Mouse (Mus musculus) stomach, embryonic 16.5 days (tissue): ENCODE measurements around the gene Gm10639. TPM values are rescaled to one million over a fixed set of nuclear protein-coding genes. Genes with fewer than 3 reads are reported as not detected.
"Not testable (repeated sequence)": the region's sequence is repeated elsewhere in the genome, so short reads cannot be mapped to it uniquely, and the experiment has no call there.

Experiments
- ATAC-seq: fragments of 200-750 bp; cut with Nextera tagmentation; 2 replicates; pipeline ENCODE4 v1.8.0; 2017; ENCODE audit warnings: moderate number of reproducible peaks, moderate TSS enrichment; ENCODE audit not compliant: insufficient read depth, low FRiP score
- H3K27ac ChIP-seq: fragments of 300-500 bp; sonication (generic); 2 replicates; pipeline ENCODE4 v1.5.1; 2014; ENCODE audit warnings: low read length
- H3K27me3 ChIP-seq: fragments of 300-500 bp; sonication (generic); 2 replicates; pipeline ENCODE4 v1.6.1; 2014; ENCODE audit warnings: low read length, control low read depth, mixed read lengths; ENCODE audit not compliant: control insufficient read depth, insufficient read depth
- H3K36me3 ChIP-seq: fragments of 300-500 bp; sonication (generic); 2 replicates; pipeline ENCODE4 v1.6.1; 2014; ENCODE audit warnings: low read length; ENCODE audit not compliant: control insufficient read depth, insufficient read depth
- H3K4me1 ChIP-seq: fragments of 300-500 bp; sonication (generic); 2 replicates; pipeline ENCODE4 v1.6.1; 2014; ENCODE audit warnings: low read length, control low read depth, mixed read lengths; ENCODE audit not compliant: control insufficient read depth, insufficient read depth
- H3K4me2 ChIP-seq: fragments of 300-500 bp; sonication (generic); 2 replicates; pipeline ENCODE4 v1.6.1; 2014; ENCODE audit warnings: low read depth, low read length, mixed read lengths
- H3K4me3 ChIP-seq: fragments of 300-500 bp; sonication (generic); replicated peaks from 2 replicates; pipeline ENCODE4 v1.5.1; 2014; ENCODE audit warnings: mild to moderate bottlenecking, low read length
- H3K9ac ChIP-seq: fragments of 300-500 bp; sonication (generic); 2 replicates; pipeline ENCODE4 v1.6.1; 2014; ENCODE audit warnings: low read length
- H3K9me3 ChIP-seq: fragments of 300-500 bp; sonication (generic); replicated peaks from 2 replicates; pipeline ENCODE4 v1.6.1; 2016; ENCODE audit warnings: low read length, control low read depth; ENCODE audit not compliant: control insufficient read depth
- WGBS: fragments of 180-500 bp; shearing (Covaris S2); extraction: QIAGEN DNeasy Blood & Tissue Kit; methylation state at CpG from one replicate; pipeline ENCODE4 v1.1.7; 2014; 5-methylcytosine and 5-hydroxymethylcytosine counted together
- polyA plus RNA-seq: library from polyadenylated mRNA; unstranded; fragments of >200 nt; fragmentation: Nextera tagmentation; extraction: Ambion mirVana; gene quantifications from 2 replicates; pipeline ENCODE4 v1.2.1, GENCODE M21; 2015

Gene Gm10639
- polyA plus RNA-seq, 1 experiment from 2014 or later = 0.65 TPM

- not testable (repeated sequence) for H3K4me1 ChIP-seq, H3K27ac ChIP-seq, H3K4me3 ChIP-seq, H3K27me3 ChIP-seq, ATAC-seq, H3K36me3 ChIP-seq, H3K9me3 ChIP-seq, H3K9ac ChIP-seq, H3K4me2 ChIP-seq
- WGBS = 91% methylated on average over 4 of the region's 4 CpGs
Observed at GRCm38 (mm10) chr9:78342494-78342893, 52.8 kb downstream of the Gm10639 start.

GRCm38 (mm10) chr9:78343055-78343454, 53.3 kb downstream of the Gm10639 start:
- H3K4me1 ChIP-seq, H3K9ac ChIP-seq, H3K27ac ChIP-seq, ATAC-seq, H3K4me3 ChIP-seq, H3K36me3 ChIP-seq, H3K9me3 ChIP-seq, H3K27me3 ChIP-seq, H3K4me2 ChIP-seq: not testable (repeated sequence)
- 89% methylated on average over 9 of the region's 9 CpGs for WGBS

- H3K4me2 ChIP-seq, H3K36me3 ChIP-seq, H3K4me3 ChIP-seq, H3K27ac ChIP-seq, H3K9ac ChIP-seq, ATAC-seq, H3K9me3 ChIP-seq, H3K27me3 ChIP-seq, H3K4me1 ChIP-seq: not testable (repeated sequence)
- 50% methylated on average over 3 of the region's 4 CpGs for WGBS
Observed at GRCm38 (mm10) chr9:78345235-78345634, 55.5 kb downstream of the Gm10639 start.

- no peak overlapping the region for H3K4me3 ChIP-seq
- H3K27me3 ChIP-seq = no peaks in the 10 kb centered on the region
- ATAC-seq = peak; percentile 88
- no peak overlapping the region for H3K9ac ChIP-seq
- H3K4me1 ChIP-seq = no peaks in the 10 kb centered on the region
- no peak overlapping the region for H3K4me2 ChIP-seq
- 44% methylated on average over 3 of the region's 3 CpGs for WGBS
- H3K27ac ChIP-seq = no peak overlapping the region
- H3K9me3 ChIP-seq = no peaks in the 10 kb centered on the region
- no peaks in the 10 kb centered on the region for H3K36me3 ChIP-seq
Observed at GRCm38 (mm10) chr9:78347004-78347403, 57.3 kb downstream of the Gm10639 start.

- not testable (repeated sequence) for H3K27me3 ChIP-seq, H3K4me2 ChIP-seq, H3K36me3 ChIP-seq, H3K4me1 ChIP-seq, H3K4me3 ChIP-seq, H3K9me3 ChIP-seq, H3K9ac ChIP-seq, ATAC-seq
- 54% methylated on average over 6 of the region's 6 CpGs for WGBS
- peak overlapping the region; percentile 27; the same call in 1 of the 2 replicates for H3K27ac ChIP-seq
Observed at GRCm38 (mm10) chr9:78348206-78349004, 58.7 kb downstream of the Gm10639 start.

- ATAC-seq, H3K4me3 ChIP-seq, H3K36me3 ChIP-seq, H3K27ac ChIP-seq, H3K9me3 ChIP-seq, H3K9ac ChIP-seq, H3K27me3 ChIP-seq, H3K4me2 ChIP-seq, H3K4me1 ChIP-seq: not testable (repeated sequence)
- WGBS = 82% methylated on average over 3 of the region's 3 CpGs
Observed at GRCm38 (mm10) chr9:78349141-78349540, 59.4 kb downstream of the Gm10639 start.

- not testable (repeated sequence) for H3K4me3 ChIP-seq, H3K9ac ChIP-seq, ATAC-seq, H3K4me1 ChIP-seq, H3K27me3 ChIP-seq, H3K9me3 ChIP-seq, H3K36me3 ChIP-seq, H3K4me2 ChIP-seq, H3K27ac ChIP-seq
Observed at GRCm38 (mm10) chr9:78350007-78350406, 60.3 kb downstream of the Gm10639 start.

GRCm38 (mm10) chr9:78351504-78352220, 61.9 kb downstream of the Gm10639 start:
- Histone ChIP-seq H3K9ac (no peak overlapping the region), H3K4me3 (no peak overlapping the region), H3K9me3 (no peaks in the 10 kb centered on the region), H3K27me3 (no peaks in the 10 kb centered on the region), H3K27ac (no peak overlapping the region), H3K4me1 (no peaks in the 10 kb centered on the region), H3K4me2 (no peak overlapping the region), H3K36me3 (no peaks in the 10 kb centered on the region)
- 73% methylated on average over 6 of the region's 6 CpGs for WGBS
- no peak for ATAC-seq
